Mouse (Mus musculus) liver (tissue): ENCODE measurements around the gene Gm17267.
"Not testable (repeated sequence)": the region's sequence is repeated elsewhere in the genome, so short reads cannot be mapped to it uniquely, and the experiment has no call there.

Source experiments
- DNase-seq: peaks from one replicate; pipeline ENCODE4 v3.0.0-alpha.2; 2020; ENCODE audit warnings: mixed read lengths

Gene Gm17267

DNA sequence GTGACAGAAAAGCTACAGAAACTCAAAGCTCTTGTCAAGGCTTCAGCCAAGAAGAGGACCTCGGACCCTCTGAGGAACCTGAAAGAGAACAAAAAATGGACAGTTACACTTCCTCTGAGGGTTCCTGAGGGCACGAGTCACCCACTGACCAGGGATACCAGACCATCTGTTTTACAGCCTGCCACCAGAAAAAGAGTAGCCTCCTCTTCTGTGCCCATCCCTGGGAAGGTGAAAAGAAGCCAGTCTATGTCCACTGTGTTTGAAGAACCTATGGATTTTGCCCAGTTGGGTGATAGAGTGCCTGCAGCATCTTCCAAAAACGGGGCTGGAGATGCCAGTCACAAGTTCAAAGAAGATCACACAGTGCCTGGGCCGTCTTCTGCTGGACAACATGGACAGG lies at the start of gene Gm17267:
Gene Gm17267 (plus strand): TSS at position 301 of the 400 bp plus-strand sequence.
- not testable (repeated sequence) for DNase-seq
